Mouse (Mus musculus) intestine, embryonic 14.5 days (tissue): ENCODE data around the gene Cep63. TPM values are rescaled to one million over a fixed set of nuclear protein-coding genes. Genes with fewer than 3 reads are reported as not detected.

Experiments used
- ATAC-seq: fragments of 200-750 bp; cut with Nextera tagmentation; replicated peaks from 2 replicates; pipeline ENCODE4 v1.8.0; 2017; ENCODE audit warnings: low read depth, moderate number of reproducible peaks, moderate TSS enrichment, moderate library complexity; ENCODE audit not compliant: low FRiP score, low TSS enrichment
- DNase-seq: peaks from one replicate; pipeline ENCODE4 v3.0.0-alpha.2; 2018; ENCODE audit warnings: low spot score
- H3K27ac ChIP-seq: fragments of 300-500 bp; sonication (generic); 2 replicates; pipeline ENCODE4 v1.5.1; 2014; ENCODE audit warnings: low read depth, mild to moderate bottlenecking, control low read depth
- H3K27me3 ChIP-seq: fragments of 300-500 bp; sonication (generic); replicated peaks from 2 replicates; pipeline ENCODE4 v1.6.1; 2014; ENCODE audit warnings: low read length, control low read depth; ENCODE audit not compliant: control insufficient read depth, insufficient read depth
- H3K36me3 ChIP-seq: fragments of 300-500 bp; sonication (generic); 2 replicates; pipeline ENCODE4 v1.6.1; 2014; ENCODE audit warnings: low read length, control low read depth; ENCODE audit not compliant: control insufficient read depth, insufficient read depth
- H3K4me1 ChIP-seq: fragments of 300-500 bp; sonication (generic); replicated peaks from 2 replicates; pipeline ENCODE4 v1.6.1; 2014; ENCODE audit warnings: low read length, control low read depth, mixed read lengths; ENCODE audit not compliant: control insufficient read depth, insufficient read depth
- H3K4me2 ChIP-seq: fragments of 300-500 bp; sonication (generic); 2 replicates; pipeline ENCODE4 v1.6.1; 2014; ENCODE audit warnings: low read length
- H3K4me3 ChIP-seq: fragments of 300-500 bp; sonication (generic); 2 replicates; pipeline ENCODE4 v1.5.1; 2014; ENCODE audit warnings: low read depth, low read length, control low read depth, mixed read lengths
- H3K9ac ChIP-seq: fragments of 300-500 bp; sonication (generic); 2 replicates; pipeline ENCODE4 v1.6.1; 2014; ENCODE audit warnings: mild to moderate bottlenecking, low read length
- H3K9me3 ChIP-seq: fragments of 300-500 bp; sonication (generic); 2 replicates; pipeline ENCODE4 v1.6.1; 2016; ENCODE audit warnings: low read length, control low read depth; ENCODE audit not compliant: control insufficient read depth
- WGBS: fragments of 180-500 bp; shearing (Covaris S2); extraction: QIAGEN DNeasy Blood & Tissue Kit; methylation state at CpG from one replicate; pipeline ENCODE4 v1.1.7; 2014; 5-methylcytosine and 5-hydroxymethylcytosine counted together
- polyA plus RNA-seq: library from polyadenylated mRNA; unstranded; fragments of >200 nt; fragmentation: Nextera tagmentation; extraction: Ambion mirVana; gene quantifications from 2 replicates; pipeline ENCODE4 v1.2.1, GENCODE M21; 2014

Gene Cep63
- polyA plus RNA-seq, 1 experiment from 2014 or later: 46.2 TPM

GRCm38 (mm10) chr9:102545406-102546255, 80.7 kb downstream of the Cep63 start:
- H3K4me2 ChIP-seq: peak overlapping the region; percentile 67; the same call in 1 of the 2 replicates
- DNase-seq: no peak

GRCm38 (mm10) chr9:102544773-102545366, 81.5 kb downstream of the Cep63 start:
- Histone ChIP-seq H3K4me2 (peak overlapping the region; percentile 67), H3K9ac (no peak overlapping the region), H3K4me1 (no peaks in the 10 kb centered on the region), H3K27me3 (peaks cover 13% of the 10 kb centered on the region), H3K36me3 (no peaks in the 10 kb centered on the region), H3K4me3 (peak overlapping the region; percentile 30), H3K9me3 (no peaks in the 10 kb centered on the region), H3K27ac (no peak overlapping the region)
- ATAC-seq (peak; percentile 84), DNase-seq (peak; percentile 97)
- WGBS: under 1% methylated on average over 26 of the region's 26 CpGs

More at GRCm38 (mm10) chr9:102545406-102546255, 80.7 kb downstream of the Cep63 start:
- WGBS: 35% methylated on average over 22 of the region's 22 CpGs
- no peak for ATAC-seq
- H3K36me3 ChIP-seq: no peaks in the 10 kb centered on the region
- no peak overlapping the region for H3K9ac ChIP-seq
- H3K4me1 ChIP-seq: no peaks in the 10 kb centered on the region
- H3K27ac ChIP-seq: no peak overlapping the region
- H3K27me3 ChIP-seq: peaks cover 13% of the 10 kb centered on the region
- no peaks in the 10 kb centered on the region for H3K9me3 ChIP-seq
- no peak overlapping the region for H3K4me3 ChIP-seq

- Histone ChIP-seq H3K36me3 (no peaks in the 10 kb centered on the region), H3K4me1 (no peaks in the 10 kb centered on the region), H3K4me2 (peak overlapping the region; percentile 67), H3K4me3 (no peak overlapping the region), H3K27ac (no peak overlapping the region), H3K9ac (no peak overlapping the region), H3K27me3 (peaks cover 13% of the 10 kb centered on the region), H3K9me3 (no peaks in the 10 kb centered on the region)
- peak; percentile 54; the same call in 1 of the 2 replicates for ATAC-seq
- no peak for DNase-seq
- 20% methylated on average over 11 of the region's 11 CpGs for WGBS
These were observed 82.1 kb downstream of the Cep63 start for GRCm38 (mm10) chr9:102544116-102544772.

- DNase-seq (no peak), ATAC-seq (no peak; the same call in 1 of the 2 replicates)
These were observed 82.6 kb downstream of the Cep63 start for GRCm38 (mm10) chr9:102543761-102544115.

GRCm38 (mm10) chr9:102542540-102542939, 83.8 kb downstream of the Cep63 start:
- H3K36me3 ChIP-seq: no peaks in the 10 kb centered on the region
- H3K27me3 ChIP-seq: peaks cover 13% of the 10 kb centered on the region
- H3K9me3 ChIP-seq: no peaks in the 10 kb centered on the region
- no peak overlapping the region for H3K9ac ChIP-seq
- no peak overlapping the region for H3K4me2 ChIP-seq
- ATAC-seq: no peak
- no peak overlapping the region for H3K27ac ChIP-seq
- WGBS: 76% methylated on average over 8 of the region's 8 CpGs
- H3K4me1 ChIP-seq: no peaks in the 10 kb centered on the region
- H3K4me3 ChIP-seq: no peak overlapping the region
- no peak for DNase-seq

More at GRCm38 (mm10) chr9:102543761-102544115, 82.6 kb downstream of the Cep63 start:
- H3K4me1 ChIP-seq: no peaks in the 10 kb centered on the region
- H3K27me3 ChIP-seq: peaks cover 13% of the 10 kb centered on the region
- H3K27ac ChIP-seq: no peak overlapping the region
- H3K4me2 ChIP-seq: no peak overlapping the region
- no peaks in the 10 kb centered on the region for H3K9me3 ChIP-seq
- no peak overlapping the region for H3K9ac ChIP-seq
- H3K36me3 ChIP-seq: no peaks in the 10 kb centered on the region
- H3K4me3 ChIP-seq: no peak overlapping the region
- 78% methylated on average over 2 of the region's 2 CpGs for WGBS

- Histone ChIP-seq H3K9me3 (no peaks in the 10 kb centered on the region), H3K4me2 (no peak overlapping the region), H3K4me3 (no peak overlapping the region), H3K36me3 (no peaks in the 10 kb centered on the region), H3K4me1 (no peaks in the 10 kb centered on the region), H3K27ac (no peak overlapping the region), H3K27me3 (peaks cover 9% of the 10 kb centered on the region), H3K9ac (no peak overlapping the region)
- ATAC-seq (no peak), DNase-seq (no peak)
- 90% methylated on average over 10 of the region's 10 CpGs for WGBS
These were observed 84.7 kb downstream of the Cep63 start for GRCm38 (mm10) chr9:102541666-102542065.

- Histone ChIP-seq H3K9me3 (no peaks in the 10 kb centered on the region), H3K9ac (no peak overlapping the region)
These were observed 86.6 kb downstream of the Cep63 start for GRCm38 (mm10) chr9:102539699-102540098.

GRCm38 (mm10) chr9:102536968-102537367, 89.4 kb downstream of the Cep63 start:
- Histone ChIP-seq H3K36me3 (no peaks in the 10 kb centered on the region), H3K9ac (no peak overlapping the region), H3K4me2 (no peak overlapping the region), H3K27ac (no peak overlapping the region), H3K4me3 (no peak overlapping the region), H3K9me3 (no peaks in the 10 kb centered on the region), H3K27me3 (no peaks in the 10 kb centered on the region), H3K4me1 (no peaks in the 10 kb centered on the region)
- ATAC-seq (no peak), DNase-seq (no peak)
- 86% methylated on average over 4 of the region's 4 CpGs for WGBS

More at GRCm38 (mm10) chr9:102539699-102540098, 86.6 kb downstream of the Cep63 start:
- no peak overlapping the region for H3K4me3 ChIP-seq
- H3K27ac ChIP-seq: no peak overlapping the region
- H3K36me3 ChIP-seq: no peaks in the 10 kb centered on the region
- WGBS: 48% methylated on average over 7 of the region's 7 CpGs
- H3K4me1 ChIP-seq: no peaks in the 10 kb centered on the region
- ATAC-seq (no peak), DNase-seq (no peak)
- no peak overlapping the region for H3K4me2 ChIP-seq
- H3K27me3 ChIP-seq: no peaks in the 10 kb centered on the region
